Mouse (Mus musculus) megakaryocyte-erythroid progenitor cell, adult 5 weeks (primary cell): ENCODE data around the gene Syvn1. TPM values are rescaled to one million over a fixed set of nuclear protein-coding genes. Genes with fewer than 3 reads are reported as not detected.

Experiments used
- polyA plus RNA-seq: library from polyadenylated mRNA; stranded (reverse); fragments of >175 nt; gene quantifications from 2 replicates; pipeline ENCODE4 v1.2.3, GENCODE M21; 2012

Gene Syvn1
- polyA plus RNA-seq, result 167 and 179 TPM in 2 replicates

GRCm38 (mm10) chr19:6046294-6047153 is at the start of gene Syvn1:
Syvn1 (plus strand) TSS chr19:6046576.

GRCm38 (mm10) chr19:6015511-6016315 is 30.7 kb upstream of the Syvn1 start, which contains the start of gene Capn1:
Capn1 (minus strand) TSS chr19:6015897.

GRCm38 (mm10) chr19:6057313-6058096 is 11.1 kb downstream of the Syvn1 start, which contains the start of the genes Mrpl49 and Fau:
Mrpl49 (minus strand) TSS chr19:6057785.
Fau (plus strand) TSS chr19:6057844.

GRCm38 (mm10) chr19:6061021-6061533 is 14.7 kb downstream of the Syvn1 start, which contains the start of gene Znhit2:
Znhit2 (plus strand) TSS chr19:6061192.

GRCm38 (mm10) chr19:6067724-6068415 is 21.5 kb downstream of the Syvn1 start, which contains the start of gene Tm7sf2:
Tm7sf2 (minus strand) TSS chr19:6068373.

GRCm38 (mm10) chr19:6076564-6077393 is 30.4 kb downstream of the Syvn1 start, which contains the start of gene Vps51:
Vps51 (minus strand) TSS chr19:6077231.

GRCm38 (mm10) chr19:6079983-6080480 is 33.7 kb downstream of the Syvn1 start, which contains the start of gene Tmem262:
Tmem262 (plus strand) TSS chr19:6080033.

GRCm38 (mm10) chr19:6082156-6082555 is 35.8 kb downstream of the Syvn1 start, which contains the start of gene Gm28374:
Gm28374 (minus strand) TSS chr19:6082256.

GRCm38 (mm10) chr19:6084478-6085248 is 38.3 kb downstream of the Syvn1 start, which contains the start of the genes Zfpl1 and Cdca5:
Zfpl1 (minus strand) TSS chr19:6084956.
Cdca5 (plus strand) TSS chr19:6084983.

GRCm38 (mm10) chr19:6094119-6094518 is 47.7 kb downstream of the Syvn1 start, which contains the start of gene AC131692.1:
AC131692.1 (plus strand) TSS chr19:6094419.

Other genes with a start within 250 kb of the Syvn1 start
- 27.8 and 28.3 TPM in 2 replicates for gene Frmd8, start 171.3 kb upstream of the Syvn1 start, polyA plus RNA-seq
- gene Slc25a45, start 168.8 kb upstream of the Syvn1 start, polyA plus RNA-seq, result 8.4 and 9.5 TPM in 2 replicates
- gene Tigd3, start 152.4 kb upstream of the Syvn1 start, polyA plus RNA-seq, result 0.84 and 1.3 TPM in 2 replicates
- gene Dpf2, start 133.6 kb upstream of the Syvn1 start, polyA plus RNA-seq, result 48.2 and 61.9 TPM in 2 replicates
- 0.10 and 0.20 TPM in 2 replicates for gene Cdc42ep2, start 121.8 kb upstream of the Syvn1 start, polyA plus RNA-seq
- gene Pola2, start 82.4 kb upstream of the Syvn1 start, polyA plus RNA-seq, result 41.2 and 48.3 TPM in 2 replicates
- not detected in 2 replicates for gene Slc22a20, start 60.4 kb upstream of the Syvn1 start, polyA plus RNA-seq
- 105 and 106 TPM in 2 replicates for gene Capn1, start 30.7 kb upstream of the Syvn1 start, polyA plus RNA-seq
- 22.3 and 22.4 TPM in 2 replicates for gene Mrpl49, start 11.2 kb downstream of the Syvn1 start, polyA plus RNA-seq
- 4,552 and 5,111 TPM in 2 replicates for gene Fau, start 11.3 kb downstream of the Syvn1 start, polyA plus RNA-seq
- gene Znhit2, start 14.6 kb downstream of the Syvn1 start, polyA plus RNA-seq, result 62.2 and 69.2 TPM in 2 replicates
- gene Tm7sf2, start 21.8 kb downstream of the Syvn1 start, polyA plus RNA-seq, result 10.4 and 10.7 TPM in 2 replicates
- 42.3 and 58.6 TPM in 2 replicates for gene Vps51, start 30.7 kb downstream of the Syvn1 start, polyA plus RNA-seq
- gene Tmem262, start 33.5 kb downstream of the Syvn1 start, polyA plus RNA-seq, result not detected in 2 replicates
- 0.47 and 1.4 TPM in 2 replicates for gene Gm28374, start 35.7 kb downstream of the Syvn1 start, polyA plus RNA-seq
- 69.2 and 77.1 TPM in 2 replicates for gene Zfpl1, start 38.4 kb downstream of the Syvn1 start, polyA plus RNA-seq
- gene Cdca5, start 38.4 kb downstream of the Syvn1 start, polyA plus RNA-seq, result 10.9 and 13.6 TPM in 2 replicates
- gene AC131692.1, start 47.8 kb downstream of the Syvn1 start, polyA plus RNA-seq, result 2.3 and 3.3 TPM in 2 replicates
- 0.07 and 0.37 TPM in 2 replicates for gene Naaladl1, start 59.2 kb downstream of the Syvn1 start, polyA plus RNA-seq
- 57.7 and 61.3 TPM in 2 replicates for gene Sac3d1, start 72.1 kb downstream of the Syvn1 start, polyA plus RNA-seq
- gene Snx15, start 81.7 kb downstream of the Syvn1 start, polyA plus RNA-seq, result 117 and 133 TPM in 2 replicates
- 0.92 and 1.5 TPM in 2 replicates for gene Batf2, start 94.4 kb downstream of the Syvn1 start, polyA plus RNA-seq
- gene Arl2, start 95.0 kb downstream of the Syvn1 start, polyA plus RNA-seq, result 54.7 and 67.6 TPM in 2 replicates
- gene Majin, start 137.8 kb downstream of the Syvn1 start, polyA plus RNA-seq, result not detected in 2 replicates
- gene Gpha2, start 179.8 kb downstream of the Syvn1 start, polyA plus RNA-seq, result not detected in 2 replicates
- 17.7 and 17.9 TPM in 2 replicates for gene Ppp2r5b, start 189.3 kb downstream of the Syvn1 start, polyA plus RNA-seq
- gene Atg2a, start 195.1 kb downstream of the Syvn1 start, polyA plus RNA-seq, result 78.6 and 105 TPM in 2 replicates
- gene Ehd1, start 230.1 kb downstream of the Syvn1 start, polyA plus RNA-seq, result 158 and 171 TPM in 2 replicates